Mouse (Mus musculus): ENCODE data around the gene Abtb1. TPM values are rescaled to one million over a fixed set of nuclear protein-coding genes. Genes with fewer than 3 reads are reported as not detected.

Abtb1 gene
- total RNA-seq, 2 experiments from 2014 or later = 31.2 to 31.3 TPM

DNA sequence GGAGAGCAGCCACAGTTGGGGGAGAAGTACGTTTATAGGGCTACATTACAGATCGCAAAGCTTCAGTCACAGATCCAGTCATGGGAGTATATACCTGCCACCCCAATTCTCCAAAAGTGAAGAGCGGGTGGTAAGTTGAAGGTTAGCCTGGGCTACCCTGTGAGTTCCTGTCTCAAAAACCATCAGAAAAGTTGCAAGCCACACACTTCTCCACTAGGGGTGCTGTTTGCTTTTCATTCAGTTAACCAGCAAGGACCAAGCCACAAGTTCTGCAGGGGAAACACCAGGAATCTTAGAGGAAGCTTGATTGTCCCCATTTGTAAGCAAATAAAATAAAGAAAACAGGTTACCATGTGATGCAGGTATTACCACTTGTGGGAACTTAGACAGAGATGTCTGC lies 28.9 kb downstream of the Abtb1 start:
- DNase-seq (ENCODE audit: extremely low spot score in 1 of 2, low spot score in 2 of 2) = no peak
- intact Hi-C loops (cut with DNase I) = loop anchor here (5.0 kb wide), 1 partner anchor 86 kb away; no protein-coding TSS in a partner anchor

DNA sequence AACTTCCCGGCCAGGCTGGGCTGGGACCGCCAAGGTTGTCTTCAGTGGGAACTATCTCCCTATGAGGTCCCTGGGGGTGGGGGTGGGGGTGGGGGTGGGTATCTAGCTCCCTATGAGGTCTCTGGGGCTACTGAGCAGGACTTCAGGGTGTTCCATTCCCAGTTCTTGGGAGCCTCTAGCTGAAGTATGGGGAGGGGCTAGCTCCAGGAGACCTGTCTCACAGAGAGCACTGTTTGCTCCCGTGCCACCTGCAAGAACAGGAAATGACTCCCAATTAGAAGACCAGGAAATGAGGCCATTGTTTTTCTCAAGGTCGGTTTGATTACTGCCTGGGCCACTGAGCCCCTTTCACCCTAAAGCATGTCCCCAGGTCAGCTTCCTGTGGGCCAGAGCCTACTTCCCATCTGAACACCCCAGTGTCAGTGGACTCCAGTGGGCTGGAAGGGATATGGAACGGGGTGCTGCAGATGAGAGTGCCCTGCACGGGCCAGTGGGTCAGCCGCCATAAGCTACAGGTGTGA lies 29.8 kb downstream of the Abtb1 start:
- intact Hi-C loops (cut with DNase I) = loop anchor here (5.0 kb wide), 1 partner anchor 85 kb away; no protein-coding TSS in a partner anchor

DNA sequence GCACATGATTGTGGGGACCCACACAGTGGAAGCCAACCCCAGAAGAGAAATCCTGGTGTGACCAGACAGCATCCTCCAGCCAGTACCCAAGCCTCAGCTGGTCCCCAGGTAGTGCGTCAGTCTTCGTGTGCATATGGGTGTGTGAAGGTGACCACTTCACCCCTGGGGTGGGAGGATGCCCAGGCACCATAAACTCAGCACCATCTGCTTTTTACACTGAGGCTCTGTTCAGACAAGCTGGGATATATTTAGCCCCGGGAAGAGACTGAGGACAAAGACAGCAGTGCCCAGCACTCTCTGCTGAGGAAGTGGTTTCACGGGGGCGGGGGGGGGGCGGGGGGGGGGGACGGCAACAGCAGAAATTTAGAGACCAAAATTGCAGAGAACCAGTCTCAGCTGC lies 30.4 kb downstream of the Abtb1 start:
- DNase-seq (ENCODE audit: extremely low spot score in 1 of 2, low spot score in 2 of 2) = peak in 1 of 2 experiments; percentile 36
- intact Hi-C loops (cut with DNase I) = loop anchor here (5.0 kb wide), 1 partner anchor 84 kb away; no protein-coding TSS in a partner anchor

More for the DNA sequence above, 29.8 kb downstream of the Abtb1 start:
- DNase-seq (ENCODE audit: extremely low spot score in 1 of 2, low spot score in 2 of 2) = peak in 1 of 2 experiments; percentile 15

DNA sequence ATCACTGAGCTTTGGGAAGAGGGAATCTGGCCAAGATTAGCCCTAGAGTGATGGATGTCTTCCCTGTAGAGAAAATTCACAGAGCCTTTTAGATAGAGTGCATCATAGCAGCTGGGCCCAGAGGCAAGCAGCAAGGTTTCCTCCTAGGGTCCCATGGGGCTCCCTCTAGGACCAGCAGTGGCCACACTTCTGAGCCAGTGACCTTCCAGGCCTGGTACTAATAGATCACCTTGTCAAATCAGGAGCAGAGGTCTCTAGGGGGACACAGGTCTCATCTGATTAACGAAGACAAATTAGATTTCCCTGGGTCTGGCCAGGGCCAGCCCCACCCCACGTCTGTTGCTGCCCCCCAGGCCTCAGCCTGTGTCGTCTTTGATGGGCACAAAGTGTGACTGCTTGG lies 31.5 kb downstream of the Abtb1 start:
- intact Hi-C loops (cut with DNase I) = loop anchor here (5.0 kb wide), 1 partner anchor 83 kb away; no protein-coding TSS in a partner anchor
- peak in 1 of 2 experiments; percentile 18 for DNase-seq (ENCODE audit: extremely low spot score in 1 of 2, low spot score in 2 of 2)

DNA sequence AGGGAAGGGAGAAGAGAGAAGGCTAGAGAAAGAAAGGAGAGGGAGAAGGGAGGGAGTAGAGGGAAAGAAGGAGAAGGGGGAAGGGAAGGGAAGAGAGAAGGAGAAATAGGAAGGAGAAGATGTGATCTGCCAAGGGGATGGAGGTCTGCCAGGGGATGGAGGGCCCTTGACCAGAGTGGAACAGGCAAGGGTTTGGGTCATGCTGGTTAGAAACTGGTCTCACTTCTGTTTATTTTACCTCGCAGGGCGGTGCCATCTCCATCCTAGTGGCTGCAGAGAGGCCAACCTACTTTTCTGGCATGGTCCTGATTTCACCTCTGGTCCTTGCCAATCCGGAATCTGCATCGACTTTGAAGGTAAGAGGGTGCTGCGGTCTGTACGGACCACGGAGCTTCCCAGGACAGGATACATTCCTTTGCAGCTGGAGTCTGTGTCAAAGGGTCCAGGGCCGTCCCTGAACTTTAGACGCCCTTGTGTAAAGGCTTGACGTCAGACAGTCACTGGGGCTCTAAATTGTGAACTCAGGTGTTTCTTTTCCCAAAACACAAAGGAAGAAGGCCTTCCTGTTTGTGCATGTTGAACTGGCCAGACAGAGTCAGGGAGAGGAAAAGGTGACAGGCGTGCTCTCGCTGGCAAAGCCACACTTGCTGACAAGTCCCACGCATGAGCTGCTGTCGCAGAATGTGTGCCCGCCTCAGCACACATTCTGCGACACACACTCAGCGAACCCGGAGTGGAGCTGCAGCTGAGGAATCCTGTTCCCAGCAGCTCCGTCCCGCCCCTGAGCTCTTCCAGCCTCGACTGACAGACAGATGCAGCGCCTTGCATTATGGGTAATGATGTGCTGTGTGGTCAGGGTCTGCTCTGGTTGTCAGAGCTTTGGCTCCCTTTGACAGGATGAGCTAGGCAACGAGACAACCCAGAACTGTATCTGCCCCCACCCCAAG lies 32.4 kb downstream of the Abtb1 start:
- intact Hi-C loops (cut with DNase I) = loop anchor here (5.0 kb wide), 1 partner anchor 82 kb away; no protein-coding TSS in a partner anchor
- peak in 1 of 2 experiments; percentile 30 for DNase-seq (ENCODE audit: extremely low spot score in 1 of 2, low spot score in 2 of 2)

DNA sequence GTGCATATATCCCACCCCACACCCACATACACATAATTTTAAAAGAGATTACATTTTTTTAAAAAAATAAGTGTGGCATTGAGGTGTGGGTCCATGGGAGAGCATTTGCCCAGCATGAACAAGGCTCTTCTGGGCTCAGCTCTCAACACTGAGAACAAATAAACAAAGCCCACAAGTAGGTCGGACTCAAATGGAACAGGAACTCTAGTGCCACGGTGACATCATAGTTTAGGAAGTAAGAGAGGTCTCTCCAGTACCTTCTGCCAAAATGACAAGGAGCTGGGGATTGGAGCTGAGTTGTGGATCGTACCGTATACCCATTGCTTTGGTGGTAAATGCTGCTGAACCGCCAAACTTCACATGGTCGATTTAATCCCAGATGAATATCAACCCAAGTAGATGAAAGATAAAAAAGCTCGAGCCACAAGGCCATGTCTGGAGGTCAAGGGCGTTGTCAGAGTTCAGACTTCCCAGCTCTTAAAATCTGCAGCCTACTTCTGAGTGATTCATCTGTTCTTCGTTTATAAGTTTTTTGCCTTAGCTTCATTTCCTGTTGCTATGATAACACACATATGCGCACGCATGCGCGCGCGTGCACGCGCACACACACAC lies 36.7 kb downstream of the Abtb1 start:
- intact Hi-C loops (cut with DNase I) = no loop called here
- no peak for DNase-seq (ENCODE audit: extremely low spot score in 1 of 2, low spot score in 2 of 2)

DNA sequence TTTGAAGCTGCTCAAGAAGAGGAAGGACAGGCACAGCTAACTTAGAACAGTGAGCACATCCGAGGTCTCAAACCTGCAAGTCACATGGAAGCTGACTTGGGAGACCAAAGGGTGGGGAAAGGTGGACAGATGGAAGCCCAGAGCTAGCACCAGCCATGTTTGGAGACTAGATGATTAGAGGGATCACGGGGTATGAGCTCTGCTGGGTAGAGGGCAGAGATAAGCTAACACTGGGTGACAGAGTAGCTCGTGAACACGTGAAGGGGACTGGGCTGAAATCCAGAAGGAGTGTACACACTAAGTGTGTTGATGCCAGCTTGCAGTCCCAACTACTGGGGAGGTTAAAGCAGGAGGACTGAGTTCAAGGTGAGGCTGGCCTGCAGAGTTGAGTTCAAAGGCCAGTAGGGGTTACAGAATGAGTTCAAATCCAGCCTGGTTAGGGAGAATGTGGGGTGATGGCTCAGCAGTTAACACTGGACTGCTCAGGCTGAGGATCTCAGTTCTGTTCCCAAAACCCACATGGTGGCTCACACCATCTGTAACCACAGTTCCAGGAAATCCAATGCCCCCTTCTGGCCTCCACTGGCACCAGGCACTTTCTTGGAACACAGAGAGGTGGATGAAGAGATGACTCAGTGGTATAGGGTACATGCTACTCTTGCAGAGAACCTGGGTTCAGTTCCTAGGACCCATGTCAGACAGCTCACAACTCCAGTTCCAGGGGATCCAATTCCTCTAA lies 37.7 kb downstream of the Abtb1 start:
- no peak for DNase-seq (ENCODE audit: extremely low spot score in 1 of 2, low spot score in 2 of 2)
- intact Hi-C loops (cut with DNase I) = no loop called here

DNA sequence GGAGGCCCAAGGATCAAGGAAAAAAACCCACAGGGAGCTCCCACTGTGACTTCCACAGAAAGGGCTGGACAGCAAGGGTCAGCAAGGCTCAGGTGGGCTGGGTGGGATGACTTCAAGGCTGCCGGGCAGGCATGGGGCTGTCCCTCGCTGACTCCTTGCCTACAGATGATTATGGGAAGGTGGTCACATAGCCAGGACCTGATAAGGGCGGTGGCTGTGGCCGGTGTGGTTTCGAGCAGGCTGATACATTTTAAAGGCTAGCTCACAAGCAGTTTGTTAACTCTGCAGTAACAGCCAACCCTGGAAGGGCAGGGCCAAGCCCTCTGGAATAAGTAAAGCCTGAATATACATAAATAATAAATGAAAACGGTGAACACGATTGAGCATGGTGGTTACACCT lies 38.7 kb downstream of the Abtb1 start:
- DNase-seq (ENCODE audit: extremely low spot score in 1 of 2, low spot score in 2 of 2) = no peak
- intact Hi-C loops (cut with DNase I) = no loop called here

DNA sequence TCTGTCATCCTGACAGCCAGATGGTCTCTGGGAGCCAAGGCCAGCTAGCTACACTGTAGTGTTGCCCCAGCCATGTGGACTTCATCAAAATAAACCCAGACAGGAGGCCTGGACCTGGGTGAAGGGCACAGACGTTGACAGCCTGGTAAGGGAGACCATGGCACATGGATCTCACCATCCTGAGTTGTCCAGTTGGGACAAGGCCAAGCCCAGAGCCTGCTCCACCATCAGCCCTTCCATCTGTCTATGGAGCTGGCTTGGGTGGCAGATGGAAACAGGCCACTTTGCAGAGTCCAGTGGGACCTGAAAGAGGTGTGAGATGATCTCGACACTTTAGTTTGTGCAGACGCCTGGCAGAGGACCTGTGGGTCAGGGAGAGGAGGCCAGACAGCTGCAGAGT lies 41.0 kb downstream of the Abtb1 start:
- no peak for DNase-seq (ENCODE audit: extremely low spot score in 1 of 2, low spot score in 2 of 2)
- intact Hi-C loops (cut with DNase I) = no loop called here

DNA sequence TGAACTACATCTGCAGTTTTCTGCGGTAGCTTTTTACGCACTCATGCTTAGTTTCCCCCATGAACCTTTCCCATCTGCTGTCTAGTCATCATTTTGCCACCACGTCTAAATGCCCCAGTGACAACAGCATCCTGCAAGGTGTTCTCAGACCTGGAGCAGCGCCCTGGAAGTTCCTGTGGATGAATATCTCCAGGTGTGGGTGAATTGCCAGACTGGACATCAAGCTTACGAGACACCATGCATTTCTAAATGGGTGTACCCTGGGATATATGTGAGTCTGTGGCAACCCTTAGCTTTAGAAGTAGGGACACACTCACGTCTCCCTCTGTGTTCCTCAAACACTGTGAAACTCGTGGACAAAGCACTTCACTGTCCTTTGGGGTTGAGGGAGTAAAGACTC lies 41.6 kb downstream of the Abtb1 start:
- DNase-seq (ENCODE audit: extremely low spot score in 1 of 2, low spot score in 2 of 2) = no peak
- intact Hi-C loops (cut with DNase I) = no loop called here

DNA sequence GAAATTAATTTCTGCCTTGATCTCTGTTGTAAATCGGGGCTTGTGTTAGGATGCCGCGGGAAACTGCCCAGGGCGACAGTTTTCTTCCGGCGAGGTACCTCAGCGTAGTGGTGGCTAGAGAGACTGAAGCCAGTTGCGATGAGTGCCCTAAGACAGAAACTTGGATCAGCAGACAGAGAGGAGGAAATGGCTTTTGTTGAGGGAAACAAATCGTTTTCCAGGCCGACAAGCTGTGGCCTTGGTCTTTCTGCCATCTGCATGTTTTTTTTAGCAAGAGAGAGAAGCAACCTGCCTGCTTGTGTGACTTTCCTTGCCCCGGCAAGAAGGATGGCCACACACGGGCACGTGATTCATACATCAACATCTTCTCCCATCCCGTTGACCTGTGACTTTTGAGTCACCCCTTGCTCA lies 47.2 kb downstream of the Abtb1 start:
- DNase-seq (ENCODE audit: extremely low spot score in 1 of 2, low spot score in 2 of 2) = no peak
- intact Hi-C loops (cut with DNase I) = no loop called here

DNA sequence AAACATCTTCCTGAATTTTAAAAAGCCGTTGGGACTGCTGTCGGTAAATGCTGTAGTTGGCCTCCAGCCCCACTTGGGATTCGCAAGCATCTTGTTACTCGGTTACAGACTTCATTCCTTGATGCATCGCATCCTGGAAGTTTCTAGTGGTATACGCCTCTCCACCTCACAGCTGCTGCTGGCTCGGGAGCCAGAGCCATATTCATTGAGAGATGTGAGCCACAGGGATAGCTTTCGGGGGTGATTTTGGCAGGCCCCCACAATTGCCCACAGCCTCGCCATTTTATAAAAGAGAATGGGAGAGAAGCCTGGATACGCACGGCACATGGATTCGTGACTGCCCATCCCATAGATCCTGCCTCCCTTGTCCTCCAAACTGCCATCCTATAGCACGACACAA lies 47.9 kb downstream of the Abtb1 start:
- intact Hi-C loops (cut with DNase I) = no loop called here
- DNase-seq (ENCODE audit: extremely low spot score in 1 of 2, low spot score in 2 of 2) = no peak

DNA sequence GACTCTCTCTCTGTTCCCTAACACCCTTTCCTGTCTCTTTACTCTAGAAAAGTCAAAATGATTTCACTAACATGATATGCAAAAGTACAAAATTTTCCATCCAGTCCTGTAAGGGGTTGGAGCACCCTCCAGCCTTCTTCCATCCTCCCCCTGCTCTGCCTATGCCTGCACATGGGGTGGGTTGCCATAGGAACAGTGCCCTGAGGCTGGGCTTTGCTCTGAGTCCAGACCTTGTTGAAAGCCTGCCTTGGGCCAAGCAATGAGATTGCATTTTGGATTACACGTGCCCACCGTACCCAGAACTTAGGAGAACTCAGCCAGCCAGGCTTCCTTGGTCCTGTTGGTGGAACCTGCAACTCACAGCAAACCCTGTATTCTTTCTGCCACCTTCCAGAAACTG lies 48.5 kb downstream of the Abtb1 start:
- no peak for DNase-seq (ENCODE audit: extremely low spot score in 1 of 2, low spot score in 2 of 2)
- intact Hi-C loops (cut with DNase I) = no loop called here

DNA sequence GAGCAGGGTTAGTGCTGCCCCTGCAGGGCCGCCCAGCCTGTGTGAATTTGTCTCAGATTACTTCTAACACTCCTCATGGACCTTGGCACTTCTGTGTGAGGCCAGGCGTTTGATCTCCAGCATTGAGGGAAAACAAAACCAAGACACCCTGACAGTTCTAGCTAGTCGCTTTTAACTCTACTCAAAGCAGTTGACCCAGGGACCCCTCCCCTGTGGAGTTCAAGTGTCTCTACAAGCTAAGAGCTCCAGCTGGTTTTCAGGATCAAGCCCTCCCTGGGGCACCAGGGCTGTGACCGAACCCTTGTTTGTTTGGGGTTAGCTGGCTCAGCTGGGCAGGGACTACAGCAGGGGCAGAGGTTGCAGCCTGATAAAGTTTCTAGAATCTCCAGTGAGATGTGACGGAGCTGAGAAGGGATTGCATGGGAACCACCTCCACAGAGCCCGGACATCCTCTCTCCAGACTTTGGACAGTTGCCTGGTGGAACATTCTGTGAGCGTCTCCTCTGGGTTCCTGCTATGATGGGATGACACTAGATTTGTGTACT lies 49.6 kb downstream of the Abtb1 start:
- intact Hi-C loops (cut with DNase I) = no loop called here
- DNase-seq (ENCODE audit: extremely low spot score in 1 of 2, low spot score in 2 of 2) = no peak

DNA sequence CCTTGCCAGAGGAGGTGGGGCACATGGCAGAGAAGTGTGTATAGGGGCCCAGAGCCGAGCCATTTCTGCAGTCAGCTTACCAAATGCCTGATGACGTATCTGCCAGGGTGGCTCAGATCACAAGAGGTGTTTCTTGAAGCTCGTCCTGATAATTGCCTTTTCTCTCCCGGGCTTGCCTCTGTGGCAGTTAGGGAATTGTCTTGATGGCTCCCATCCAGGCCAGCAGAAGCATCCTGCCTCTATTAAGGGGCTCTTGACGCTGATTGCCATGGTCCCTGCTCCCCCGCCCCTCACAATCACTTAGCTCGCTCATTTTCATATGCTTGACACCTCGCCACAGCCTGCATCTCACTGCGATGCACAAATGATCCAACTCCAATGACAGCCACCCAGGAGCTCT lies 50.5 kb downstream of the Abtb1 start:
- DNase-seq (ENCODE audit: extremely low spot score in 1 of 2, low spot score in 2 of 2) = no peak
- intact Hi-C loops (cut with DNase I) = no loop called here

DNA sequence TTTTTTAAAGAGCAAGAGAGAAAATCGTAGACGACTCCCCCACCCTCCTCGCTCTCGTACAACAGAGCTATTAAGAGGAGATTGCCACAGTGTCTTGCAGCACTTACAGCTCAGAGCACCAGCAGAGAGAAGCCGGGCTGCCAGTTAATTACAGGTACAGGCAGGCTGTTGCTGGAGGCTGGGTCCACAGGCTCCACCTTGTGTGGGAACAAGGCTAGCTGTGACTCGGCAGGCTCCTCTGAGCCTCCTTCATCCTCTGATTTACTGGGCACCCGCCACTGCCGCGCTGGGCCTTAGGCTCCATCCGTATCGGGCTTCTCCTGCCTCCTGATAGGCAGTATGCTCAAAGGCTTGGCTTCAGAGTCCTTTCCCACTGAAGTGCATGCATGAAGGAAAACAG lies 53.6 kb downstream of the Abtb1 start:
- intact Hi-C loops (cut with DNase I) = no loop called here
- DNase-seq (ENCODE audit: extremely low spot score in 1 of 2, low spot score in 2 of 2) = no peak

DNA sequence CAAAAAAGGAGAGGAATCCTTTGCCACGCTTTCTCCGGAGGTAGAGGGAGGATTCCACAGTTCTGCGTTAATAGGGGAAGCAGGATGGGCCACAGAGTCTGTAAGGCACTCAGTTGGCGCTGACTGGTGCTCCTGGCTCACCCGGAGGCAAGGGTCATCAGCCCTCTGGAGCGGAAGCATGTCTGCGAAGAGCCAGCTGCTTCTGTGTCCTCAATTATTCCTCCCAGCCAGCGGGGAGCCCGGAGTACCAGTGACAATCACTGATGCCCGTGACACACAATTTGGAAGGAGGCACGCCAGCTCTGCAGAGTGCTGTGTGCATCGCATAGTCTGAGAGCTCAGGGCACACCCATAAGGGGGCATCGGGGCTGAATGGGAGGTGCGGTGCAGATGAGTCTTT lies 54.3 kb downstream of the Abtb1 start:
- intact Hi-C loops (cut with DNase I) = no loop called here
- DNase-seq (ENCODE audit: extremely low spot score in 1 of 2, low spot score in 2 of 2) = no peak

DNA sequence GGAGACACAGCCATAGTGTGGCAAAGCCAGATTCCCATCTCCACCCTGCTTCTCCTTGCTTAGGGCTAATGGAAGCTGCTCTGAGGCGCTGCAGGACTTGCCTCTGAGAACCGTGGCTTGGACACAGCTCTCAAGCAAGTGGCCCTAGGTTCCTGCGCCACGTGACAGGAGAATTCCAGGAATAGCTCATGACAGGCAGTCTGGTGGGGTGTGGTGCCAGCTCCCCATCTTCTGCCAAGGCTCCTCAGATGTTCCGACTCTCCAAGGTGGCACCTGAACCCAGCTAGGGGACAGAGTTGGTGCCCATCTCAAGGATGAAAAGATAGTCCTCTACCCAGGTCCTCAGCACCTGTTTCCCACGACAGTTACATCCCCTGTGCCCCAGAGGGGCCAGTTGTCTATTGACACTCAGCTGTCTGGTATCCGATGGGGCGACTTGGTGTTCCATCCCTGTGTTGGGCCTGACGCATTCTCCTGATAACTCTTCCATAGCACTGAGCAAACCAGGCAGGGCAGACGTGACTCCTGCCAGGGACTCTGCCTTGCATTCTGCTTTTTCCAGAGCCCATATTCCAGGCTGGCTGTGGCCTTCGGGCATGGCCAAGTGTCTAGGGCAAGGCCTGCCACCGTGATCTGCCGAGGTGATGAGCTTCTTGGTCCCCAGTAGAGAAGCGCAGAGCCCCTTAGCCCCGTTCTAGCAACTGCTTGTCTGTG lies 54.9 kb downstream of the Abtb1 start:
- DNase-seq (ENCODE audit: extremely low spot score in 1 of 2, low spot score in 2 of 2) = no peak
- intact Hi-C loops (cut with DNase I) = no loop called here

Measured in left cerebral cortex, postnatal 10 days (tissue).